Mouse (Mus musculus): ENCODE data around the gene Itsn1.

- TF ChIP-seq FLI1 (IDR thresholded peaks at IDR 0.05; ENCODE audit: low read length), result no peak
- TF ChIP-seq GATA1 (IDR thresholded peaks at IDR 0.05; ENCODE audit: borderline replicate concordance, low read length), result no peak
Measured at GRCm38 (mm10) chr16:91751644-91752385, 22.7 kb downstream of the Itsn1 start.

All from megakaryocyte, embryonic 14.5 days (primary cell).